15 mouse cellular contexts compared by ENCODE assay signal in genomic region chr16:95127616-95128015, GRCm38 (mm10).
"Had no signal": no experiment of that assay in that cellular context is flagged by ENCODE, and none has a peak within 500 bp of the region (broad histone marks: within the 10 kb centered on the region; RNA-seq: fewer than 3 reads in every experiment).

No protein-coding gene starts in this region.

- H3K36me3 ChIP-seq: midbrain, embryonic 15.5 days; stomach, embryonic 15.5 days had no signal

- ATAC-seq: midbrain, embryonic 15.5 days had no signal

- H3K4me2 ChIP-seq: liver, embryonic 11.5 days; lung, embryonic 14.5 days; midbrain, embryonic 11.5 days; midbrain, embryonic 15.5 days; stomach, embryonic 15.5 days had no signal

- H3K9me3 ChIP-seq: midbrain, embryonic 15.5 days; stomach, embryonic 15.5 days had no signal

- H3K4me1 ChIP-seq: stomach, embryonic 15.5 days had no signal

- H3K27ac ChIP-seq: kidney, postnatal 0 days; midbrain, embryonic 15.5 days; stomach, embryonic 15.5 days had no signal

- H3K27me3 ChIP-seq: midbrain, embryonic 15.5 days; stomach, embryonic 15.5 days had no signal

- DNase-seq: kidney, adult 11 months; kidney, adult 9 months; kidney, postnatal 36 days; layer of hippocampus, adult 9-11 months; lung, embryonic 14.5 days; lung, postnatal 10 days; lung, postnatal 4 days; right cerebral cortex, postnatal 14 days; thymus, adult 2 months; thymus, postnatal 25 days had no signal

- H3K4me3 ChIP-seq: midbrain, embryonic 15.5 days; stomach, embryonic 15.5 days had no signal

- H3K9ac ChIP-seq: lung, embryonic 14.5 days; midbrain, embryonic 15.5 days; stomach, embryonic 15.5 days had no signal
